Mouse (Mus musculus): ENCODE measurements around the gene Ncapg. TPM values are rescaled to one million over a fixed set of nuclear protein-coding genes. Genes with fewer than 3 reads are reported as not detected.
A peak's percentile ranks its signal among the peaks of the same experiment; 100 is the strongest.
"Not testable (repeated sequence)": the region's sequence is repeated elsewhere in the genome, so short reads cannot be mapped to it uniquely, and the experiment has no call there.

Ncapg gene
- total RNA-seq (2022), result under 1 TPM; 0.21 to 0.78 (median 0.45) TPM

DNA sequence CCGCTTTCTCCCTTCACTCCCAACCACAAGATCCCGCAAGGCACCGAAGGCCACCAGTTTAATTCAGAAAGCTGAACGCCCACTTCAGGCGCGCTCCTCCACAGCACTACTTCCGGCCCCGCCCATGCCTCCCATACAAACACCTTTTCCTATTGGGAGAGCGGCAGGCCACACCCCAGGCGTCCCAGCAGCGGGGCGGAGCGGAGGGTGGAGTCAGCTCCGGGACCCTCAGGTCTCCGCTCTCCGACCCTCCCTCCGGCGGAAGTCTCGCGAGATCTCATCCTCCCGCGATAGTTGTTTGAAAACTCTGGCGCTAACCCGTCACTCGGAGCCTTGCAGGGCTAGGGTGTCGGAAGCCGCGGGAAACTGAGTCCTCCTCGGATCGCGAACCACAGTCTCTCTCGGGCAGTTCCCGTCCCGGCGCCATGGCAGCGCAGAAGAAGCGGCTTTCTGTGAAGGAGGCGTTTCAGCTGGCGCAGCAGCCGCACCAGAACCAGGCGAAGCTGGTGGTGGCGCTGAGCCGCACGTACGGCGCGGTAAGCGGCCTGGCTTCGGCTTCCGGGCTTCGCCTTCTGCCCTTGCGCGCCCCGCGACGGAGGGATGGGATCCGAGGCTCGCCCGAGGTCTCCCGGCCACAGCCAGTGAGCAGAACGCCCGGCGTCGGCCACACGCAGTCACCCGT is at the start of gene Ncapg:
Gene Ncapg (plus strand): TSS at position 322 of the 682 bp plus-strand sequence.
- peak; percentile 98 to 100 for DNase-seq (ENCODE audit: low spot score in 2 of 2)

DNA sequence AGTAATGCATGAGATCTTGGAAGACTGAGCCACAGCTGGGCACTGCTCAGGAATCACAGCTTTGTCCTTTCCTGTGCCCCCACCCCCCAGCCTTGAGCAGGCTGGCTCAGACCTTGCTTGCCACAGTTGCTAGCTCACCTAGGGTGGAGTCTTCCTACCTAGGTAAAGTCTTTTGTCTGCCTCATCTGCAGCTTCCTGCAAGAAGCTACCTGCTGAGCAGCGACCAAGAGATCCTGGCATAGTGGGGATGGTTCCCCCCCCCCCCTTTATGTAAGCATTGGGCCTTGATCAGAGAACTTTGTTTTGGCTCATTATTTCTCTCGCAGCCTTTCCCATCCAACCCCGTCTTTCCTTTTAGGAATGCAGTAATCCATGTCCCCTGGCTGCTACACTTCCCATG is 48.2 kb upstream of the Ncapg start:
- DNase-seq (ENCODE audit: low spot score in 2 of 2), result no peak

DNA sequence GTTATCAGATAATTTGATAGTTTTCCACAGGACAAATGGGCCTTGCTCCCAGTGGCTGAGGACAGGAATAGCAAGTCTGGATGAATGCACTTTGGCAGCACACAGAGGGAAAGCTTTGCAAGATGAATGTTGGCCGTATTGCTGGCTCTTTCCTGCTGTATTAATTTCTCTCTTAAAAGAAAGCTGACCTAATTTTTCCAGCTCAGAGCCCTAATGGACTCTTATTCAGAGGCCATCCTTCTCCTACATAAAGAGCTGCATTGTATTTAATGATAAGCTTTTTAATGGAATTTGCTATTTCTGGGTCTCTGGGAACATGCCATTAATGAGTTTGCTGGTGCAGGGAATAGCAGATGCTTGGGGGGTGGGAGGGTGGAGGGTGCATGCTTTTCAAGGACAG is 41.9 kb upstream of the Ncapg start:
- peak in 1 of 2 experiments; percentile 13 for DNase-seq (ENCODE audit: low spot score in 2 of 2)

DNA sequence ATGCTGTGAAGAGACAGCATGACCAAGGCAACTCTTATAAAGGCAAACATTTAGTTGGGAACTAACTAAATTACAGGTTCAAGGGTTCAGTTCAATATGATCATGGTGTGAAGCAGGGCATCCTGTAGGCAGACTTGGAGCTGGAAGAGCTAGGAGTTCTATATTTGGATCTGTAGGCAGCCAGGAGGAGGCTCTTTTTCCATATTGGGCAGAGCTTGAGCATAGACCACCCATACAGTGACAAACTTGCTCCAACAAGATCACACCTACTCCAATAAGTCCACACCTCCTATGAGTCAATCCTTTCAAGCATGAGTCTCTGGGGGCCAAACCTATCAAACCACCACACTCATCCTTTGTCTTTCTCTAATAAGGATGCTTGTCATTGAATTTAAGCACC is 40.2 kb upstream of the Ncapg start:
- DNase-seq (ENCODE audit: low spot score in 2 of 2), result peak in 1 of 2 experiments; percentile 11

- no peak for DNase-seq (ENCODE audit: low spot score in 2 of 2)
Measured at GRCm38 (mm10) chr5:45638378-45638777, 31.3 kb upstream of the Ncapg start.

DNA sequence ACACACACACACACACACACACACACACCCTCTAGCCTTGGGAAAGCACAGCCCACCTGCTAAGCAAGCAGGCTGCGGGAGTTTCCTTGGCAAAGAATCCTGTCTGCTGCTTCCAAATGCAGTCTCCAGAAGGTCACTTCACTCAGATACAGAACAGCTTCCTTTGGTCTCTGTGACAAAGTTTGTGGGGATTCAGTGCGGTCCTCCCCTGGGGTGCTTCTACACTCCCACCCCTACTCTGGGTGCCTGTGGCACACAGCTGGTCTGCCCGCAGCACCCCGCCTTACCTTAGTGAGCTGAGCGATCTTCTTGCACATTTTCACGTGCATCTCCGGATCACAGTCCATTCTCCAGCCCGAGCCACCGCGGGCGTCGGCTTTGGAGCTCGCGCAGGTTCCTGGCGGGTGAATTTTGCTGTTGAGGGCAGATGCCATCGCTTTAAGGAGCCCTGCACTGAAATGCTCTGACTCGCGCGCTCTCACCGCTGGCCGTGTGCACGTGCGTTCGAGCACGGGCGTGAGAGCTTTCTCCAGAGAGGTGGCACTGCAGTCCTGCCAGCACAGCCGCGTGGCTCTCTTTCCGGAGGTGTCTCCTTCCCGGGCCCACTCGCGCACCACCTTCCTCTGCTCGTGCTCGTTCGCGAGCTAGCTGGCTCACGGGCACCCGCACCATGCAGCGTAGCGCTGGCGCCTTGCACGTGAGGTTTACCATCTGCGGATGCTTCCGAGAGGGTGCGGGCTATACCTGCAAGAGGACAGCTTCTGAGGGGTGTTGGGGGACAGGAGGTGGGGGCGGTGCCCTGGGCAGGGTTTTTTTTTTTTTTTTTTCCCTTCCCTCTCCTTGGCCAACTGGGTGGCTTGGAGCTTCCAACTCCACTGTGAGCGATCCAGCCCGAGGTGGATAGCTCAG is 30.7 kb upstream of the Ncapg start, which contains the start of gene Fam184b:
Gene Fam184b (minus strand): TSS at position 809 of the 909 bp plus-strand sequence.
- DNase-seq (ENCODE audit: low spot score in 2 of 2), result peak; percentile 69 to 83

DNA sequence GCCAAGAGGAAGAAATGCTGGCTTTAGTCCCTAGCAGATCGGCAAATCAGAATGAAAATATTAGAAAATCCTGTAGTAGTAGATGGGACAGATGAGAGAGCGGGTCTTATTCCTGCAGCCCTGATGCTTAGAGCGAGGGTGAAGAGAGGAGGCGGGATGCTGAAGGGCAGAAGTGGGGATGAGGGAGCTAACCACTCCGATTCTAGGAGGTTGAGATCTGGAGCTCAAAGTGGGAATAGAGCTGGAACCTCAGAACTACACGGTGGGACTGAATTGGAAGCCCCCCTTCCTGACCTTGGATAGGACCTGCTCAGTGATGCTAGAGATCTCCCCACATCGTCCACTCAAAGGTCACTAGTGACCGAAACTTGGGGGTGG is 30.0 kb upstream of the Ncapg start:
- DNase-seq (ENCODE audit: low spot score in 2 of 2), result no peak

GRCm38 (mm10) chr5:45651026-45651703 is 18.6 kb upstream of the Ncapg start:
- DNase-seq (ENCODE audit: low spot score in 2 of 2), result no peak

DNA sequence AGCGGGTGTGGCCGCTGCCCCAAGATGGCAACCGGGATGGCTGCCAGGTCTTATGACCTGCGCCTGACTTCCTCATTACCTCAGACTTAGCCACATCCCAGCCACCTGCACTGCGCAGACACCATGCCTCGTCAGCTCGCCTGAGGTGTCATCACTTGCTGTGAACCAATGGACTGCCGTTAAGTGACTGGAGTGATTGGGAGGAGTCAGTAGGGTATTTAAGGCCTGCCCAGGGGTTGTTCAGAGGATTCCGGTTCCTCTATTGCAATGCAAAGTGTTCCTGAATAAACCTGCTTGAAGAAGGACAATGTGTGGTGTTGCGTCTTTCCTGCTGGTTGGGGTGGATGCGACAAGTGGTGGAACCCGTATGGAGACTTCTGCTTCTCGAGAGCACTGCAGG is 11.3 kb upstream of the Ncapg start:
- DNase-seq (ENCODE audit: low spot score in 2 of 2), result not testable (repeated sequence)

DNA sequence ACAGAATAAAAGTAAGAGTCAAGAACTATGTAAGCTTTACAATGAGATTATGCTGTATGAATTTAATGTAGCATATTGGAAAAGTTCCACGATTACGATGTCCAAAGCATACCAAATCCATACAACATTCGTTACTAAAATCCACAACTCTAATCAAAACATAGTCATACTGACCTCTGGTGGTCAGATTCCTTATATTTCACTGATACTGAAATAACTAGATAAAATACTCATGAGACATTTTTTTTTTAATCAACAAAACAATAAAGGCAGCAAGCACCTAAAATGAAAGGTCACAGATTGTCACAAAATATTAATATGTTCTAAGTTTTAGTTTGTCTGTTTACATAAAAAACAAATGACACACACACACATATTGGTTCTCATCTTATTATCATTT is 1.4 kb upstream of the Ncapg start:
- DNase-seq (ENCODE audit: low spot score in 2 of 2), result no peak

GRCm38 (mm10) chr5:45668831-45669230 is 888 bp upstream of the Ncapg start:
- DNase-seq (ENCODE audit: low spot score in 2 of 2), result peak in 1 of 2 experiments; percentile 2

- DNase-seq (ENCODE audit: low spot score in 2 of 2), result no peak
Measured at GRCm38 (mm10) chr5:45669234-45669597, 503 bp upstream of the Ncapg start.

DNA sequence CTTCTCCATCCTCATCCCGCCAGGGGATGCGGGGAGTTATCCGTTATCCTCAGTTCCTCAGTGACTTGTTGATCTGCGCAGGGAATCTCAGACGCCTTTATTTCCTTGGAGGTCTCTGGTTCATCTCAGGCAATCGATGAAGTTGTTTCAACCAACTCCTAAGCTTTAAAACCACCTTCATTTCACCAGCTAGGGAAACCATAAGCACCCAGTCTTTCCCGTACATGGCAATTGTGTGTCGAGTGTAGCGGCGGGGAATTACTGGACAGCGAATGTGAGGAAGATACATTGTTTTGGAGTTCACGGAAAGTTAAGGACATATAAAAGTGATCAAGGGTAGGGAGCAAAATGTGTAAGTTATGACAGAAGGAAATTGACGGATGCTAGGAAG is 556 bp downstream of the Ncapg start:
- no peak for DNase-seq (ENCODE audit: low spot score in 2 of 2)

DNA sequence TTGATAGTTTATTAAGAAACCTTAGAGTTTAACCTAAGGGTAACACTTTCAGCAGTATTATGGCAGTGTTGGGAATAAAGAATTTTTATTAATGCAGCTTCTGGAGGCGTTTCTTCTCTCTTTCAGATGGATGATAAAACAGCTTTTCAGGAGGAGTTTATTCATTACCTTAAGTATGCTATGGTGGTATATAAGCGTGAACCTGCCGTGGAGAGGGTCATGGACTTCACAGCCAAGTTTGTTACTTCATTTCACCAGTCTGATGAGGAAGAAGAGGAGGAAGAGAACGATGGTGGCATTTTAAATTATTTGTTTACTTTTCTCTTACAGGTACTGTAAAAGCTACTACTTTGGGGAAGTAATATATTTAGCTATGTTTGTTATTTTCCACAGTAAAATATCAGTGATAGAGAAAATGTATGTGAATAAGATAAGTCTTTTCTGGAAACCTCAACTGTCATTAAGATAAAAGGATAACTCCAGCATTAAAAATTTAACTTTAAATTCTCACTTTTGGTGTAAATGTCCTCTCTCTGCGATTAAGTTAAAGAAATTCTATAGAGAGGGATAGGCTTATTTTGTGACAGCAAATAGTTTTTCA is 1.3 kb downstream of the Ncapg start:
- DNase-seq (ENCODE audit: low spot score in 2 of 2), result no peak

GRCm38 (mm10) chr5:45675032-45675431 is 5.3 kb downstream of the Ncapg start:
- no peak for DNase-seq (ENCODE audit: low spot score in 2 of 2)

DNA sequence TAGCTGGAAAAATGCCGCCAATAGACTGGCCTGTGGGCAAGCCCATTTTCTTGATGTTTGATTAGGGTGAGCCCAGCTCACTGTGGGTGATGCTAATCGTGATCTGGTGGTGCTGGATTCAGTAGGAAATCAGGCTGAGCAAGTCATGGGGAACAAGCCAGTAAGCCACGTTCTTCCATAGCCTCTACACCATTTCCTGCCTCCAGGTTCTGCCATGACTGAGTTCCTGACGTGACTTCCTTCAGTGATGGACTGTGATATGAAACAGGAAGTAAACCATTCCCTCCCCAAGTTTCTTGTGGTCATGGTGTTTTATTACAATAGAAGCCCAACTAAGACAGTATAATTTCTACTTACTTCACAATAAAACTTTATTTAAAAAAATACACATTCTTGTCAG is 7.9 kb downstream of the Ncapg start:
- DNase-seq (ENCODE audit: low spot score in 2 of 2), result no peak

- no peak for DNase-seq (ENCODE audit: low spot score in 2 of 2)
Measured at GRCm38 (mm10) chr5:45679955-45680354, 10.2 kb downstream of the Ncapg start.

GRCm38 (mm10) chr5:45683388-45683787 is 13.7 kb downstream of the Ncapg start:
- no peak for DNase-seq (ENCODE audit: low spot score in 2 of 2)

- DNase-seq (ENCODE audit: low spot score in 2 of 2), result no peak
Measured at GRCm38 (mm10) chr5:45685243-45685642, 15.5 kb downstream of the Ncapg start.

DNA sequence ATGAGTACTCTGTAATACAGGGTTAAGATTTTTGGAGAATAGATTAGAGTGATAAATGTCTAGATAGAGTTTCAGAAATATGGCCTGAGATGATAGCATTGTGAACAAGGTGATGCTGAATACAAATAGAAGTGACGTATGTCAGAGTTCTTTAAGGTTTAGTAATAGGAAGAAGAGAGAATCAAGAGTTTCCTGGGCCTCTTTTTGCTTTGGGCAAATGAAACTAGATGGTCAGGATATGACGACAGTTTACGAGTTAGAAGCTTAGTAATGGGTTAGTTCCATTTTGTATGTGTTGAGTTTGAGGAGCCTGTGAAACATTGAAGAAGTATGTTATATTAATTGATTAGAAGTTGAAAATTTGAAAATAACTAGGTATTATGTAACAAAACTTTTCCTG is 16.5 kb downstream of the Ncapg start:
- DNase-seq (ENCODE audit: low spot score in 2 of 2), result no peak

GRCm38 (mm10) chr5:45689152-45689551 is 19.4 kb downstream of the Ncapg start:
- DNase-seq (ENCODE audit: low spot score in 2 of 2), result no peak

DNA sequence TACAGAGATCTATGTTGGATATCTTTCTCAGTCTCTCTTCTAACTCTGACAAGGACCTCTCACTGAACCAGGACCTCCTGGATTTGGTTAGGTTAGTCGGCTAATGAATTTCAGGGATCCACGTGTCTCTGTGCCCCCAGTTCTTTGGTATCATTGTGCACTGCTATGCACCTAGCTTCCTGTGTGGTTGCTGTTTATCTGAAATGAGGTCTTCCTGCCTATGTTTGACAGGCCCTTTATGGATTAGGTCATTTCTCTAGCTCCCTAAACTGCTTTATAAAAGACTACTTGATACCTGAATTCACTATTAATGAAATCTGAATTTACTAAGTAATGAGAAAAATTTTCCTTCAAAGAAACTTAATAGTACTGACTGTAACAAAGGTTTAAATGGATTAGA is 21.1 kb downstream of the Ncapg start:
- DNase-seq (ENCODE audit: low spot score in 2 of 2), result no peak

Measured in left cerebral cortex, adult 8-10 months (tissue).